In genomic region chr1:36279202-36279601, GRCm38 (mm10) we compare ENCODE assay signal across 8 mouse cellular contexts. TPM values are rescaled to one million over a fixed set of nuclear protein-coding genes. Genes with fewer than 3 reads are reported as not detected.
A peak's percentile ranks its signal among the peaks of the same experiment; 100 is the strongest.
DNase-seq lines count a peak whose midpoint lies in the region; ATAC-seq lines count a peak whose summit lies in the region.

No protein-coding gene starts in this region.

- H3K4me1 ChIP-seq in lung, embryonic 15.5 days = no peaks in the 10 kb centered on the region

- peak; percentile 86 to 90 for DNase-seq in CD8-positive naive resting alpha-beta T cell, adult 2 months (ENCODE audit: low read depth in 2 of 2, low spot score in 2 of 2)
- peak; percentile 86 for DNase-seq in T-cell, adult 2 months (ENCODE audit: low spot score)
- peak; percentile 87 to 88 for DNase-seq in cerebellum, postnatal 36 days
- DNase-seq in gastrocnemius, postnatal 4 days (ENCODE audit: low spot score in 2 of 2) = peak; percentile 63 to 84
- DNase-seq in kidney, postnatal 10 days = peak; percentile 93
- peak; percentile 69 to 88 for DNase-seq in right cerebral cortex, postnatal 10 days (ENCODE audit: low spot score in 2 of 2)
- peak; percentile 40 for DNase-seq in urinary bladder, postnatal 10 days (ENCODE audit: low spot score)

- no peaks in the 10 kb centered on the region for H3K9me3 ChIP-seq in lung, embryonic 15.5 days

- peak; percentile 41; the same call in 1 of the 2 replicates for ATAC-seq in lung, embryonic 15.5 days (ENCODE audit: borderline replicate concordance, extremely low read depth, low FRiP score, low TSS enrichment)

- WGBS in lung, embryonic 15.5 days = 13% methylated on average over 3 of the region's 3 CpGs

- H3K27ac ChIP-seq in lung, embryonic 15.5 days = no peak overlapping the region

- no peaks in the 10 kb centered on the region for H3K27me3 ChIP-seq in lung, embryonic 15.5 days

- no peak overlapping the region for H3K4me2 ChIP-seq in lung, embryonic 15.5 days

- no peaks in the 10 kb centered on the region for H3K36me3 ChIP-seq in lung, embryonic 15.5 days

- no peak overlapping the region for H3K4me3 ChIP-seq in lung, embryonic 15.5 days

- H3K9ac ChIP-seq in lung, embryonic 15.5 days = no peak overlapping the region

RNA-seq across cellular contexts. Expression of gene Neurl3, which starts 4.7 kb away (rescaled TPM):
- 1 to 10 TPM; 2.8 to 2.9 TPM for total RNA-seq in gastrocnemius, postnatal 4 days (2021)
- 8.0 and 8.3 TPM in 2 replicates for polyA plus RNA-seq in lung, embryonic 15.5 days (2015; fragmentation: Nextera tagmentation; extraction: Ambion mirVana)

RNA-seq across cellular contexts. Expression of gene Arid5a, which starts 28.3 kb away (rescaled TPM):
- 10 to 100 TPM; 17.7 to 18.9 TPM for total RNA-seq in gastrocnemius, postnatal 4 days (2021)
- polyA plus RNA-seq in lung, embryonic 15.5 days (2015; fragmentation: Nextera tagmentation; extraction: Ambion mirVana) = 8.0 and 8.9 TPM in 2 replicates

RNA-seq across cellular contexts. Expression of gene Uggt1, which starts 34.7 kb away (rescaled TPM):
- total RNA-seq in gastrocnemius, postnatal 4 days (2021) = 10 to 100 TPM; 38.4 to 40.3 TPM
- polyA plus RNA-seq in lung, embryonic 15.5 days (2015; fragmentation: Nextera tagmentation; extraction: Ambion mirVana) = 52.6 and 57.2 TPM in 2 replicates

Comparison
In these comparisons a context has a peak if more than half of its experiments do, and no peak if none do; other contexts are left out.
1. DNase-seq: peak in every context shown above with its lines; median percentile 93 in kidney, postnatal 10 days; 88 in CD8-positive naive resting alpha-beta T cell, adult 2 months; 88 in cerebellum, postnatal 36 days; 86 in T-cell, adult 2 months; 78 in right cerebral cortex, postnatal 10 days; 74 in gastrocnemius, postnatal 4 days; 40 in urinary bladder, postnatal 10 days.